Mouse (Mus musculus) embryonic facial prominence, embryonic 14.5 days (tissue): Measurements from ENCODE around the gene Bak1. TPM values are rescaled to one million over a fixed set of nuclear protein-coding genes. Genes with fewer than 3 reads are reported as not detected.

Experiments
- ATAC-seq: fragments of 200-750 bp; cut with Nextera tagmentation; 2 replicates; pipeline ENCODE4 v1.8.0; 2017; ENCODE audit warnings: low read depth, moderate number of reproducible peaks, moderate TSS enrichment
- DNase-seq: peaks from one replicate; pipeline ENCODE4 v3.0.0-alpha.2; 2015; ENCODE audit warnings: low spot score
- H3K27ac ChIP-seq: fragments of 300-500 bp; sonication (generic); replicated peaks from 2 replicates; pipeline ENCODE4 v1.5.1; 2014; ENCODE audit warnings: low read depth, mild to moderate bottlenecking, low read length, moderate library complexity
- H3K27me3 ChIP-seq: fragments of 300-500 bp; sonication (generic); replicated peaks from 2 replicates; pipeline ENCODE4 v1.6.1; 2014; ENCODE audit warnings: low read length; ENCODE audit not compliant: control insufficient read depth, insufficient read depth
- H3K36me3 ChIP-seq: fragments of 300-500 bp; sonication (generic); 2 replicates; pipeline ENCODE4 v1.6.1; 2014; ENCODE audit warnings: low read length, mixed read lengths; ENCODE audit not compliant: control insufficient read depth, insufficient read depth
- H3K4me1 ChIP-seq: fragments of 300-500 bp; sonication (generic); 2 replicates; pipeline ENCODE4 v1.6.1; 2014; ENCODE audit warnings: antibody characterized with exemption, low read length; ENCODE audit not compliant: control insufficient read depth, insufficient read depth
- H3K4me2 ChIP-seq: fragments of 300-500 bp; sonication (generic); 2 replicates; pipeline ENCODE4 v1.6.1; 2014; ENCODE audit warnings: low read depth, mild to moderate bottlenecking, low read length, moderate library complexity, mixed read lengths
- H3K4me3 ChIP-seq: fragments of 300-500 bp; sonication (generic); 2 replicates; pipeline ENCODE4 v1.5.1; 2014; ENCODE audit warnings: low read depth, mild to moderate bottlenecking, low read length
- H3K9ac ChIP-seq: fragments of 300-500 bp; sonication (generic); 2 replicates; pipeline ENCODE4 v1.6.1; 2014; ENCODE audit warnings: low read depth, mild to moderate bottlenecking, low read length, moderate library complexity, mixed read lengths
- H3K9me3 ChIP-seq: fragments of 300-500 bp; sonication (generic); 2 replicates; pipeline ENCODE4 v1.6.1; 2016; ENCODE audit warnings: low read length; ENCODE audit not compliant: control insufficient read depth
- WGBS: fragments of 180-500 bp; shearing (Covaris S2); extraction: QIAGEN DNeasy Blood & Tissue Kit; methylation state at CpG from one replicate; pipeline ENCODE4 v1.1.7; 2014; 5-methylcytosine and 5-hydroxymethylcytosine counted together
- polyA plus RNA-seq: library from polyadenylated mRNA; unstranded; fragments of >200 nt; fragmentation: Nextera tagmentation; extraction: Ambion mirVana; gene quantifications from 2 replicates; pipeline ENCODE4 v1.2.1, GENCODE M21; 2014

The Bak1 gene
- polyA plus RNA-seq, 1 experiment from 2014 or later = 9.8 TPM

GRCm38 (mm10) chr17:27072363-27072762 lies 43.6 kb upstream of the Bak1 start:
- Histone ChIP-seq H3K27ac (no peak overlapping the region), H3K9me3 (no peaks in the 10 kb centered on the region; the same call in 1 of the 2 replicates), H3K4me3 (no peak overlapping the region), H3K4me2 (no peak overlapping the region), H3K36me3 (no peaks in the 10 kb centered on the region), H3K9ac (no peak overlapping the region), H3K27me3 (no peaks in the 10 kb centered on the region), H3K4me1 (no peaks in the 10 kb centered on the region; the same call in 1 of the 2 replicates)
- WGBS = 88% methylated on average over 8 of the region's 8 CpGs
- DNase-seq (no peak), ATAC-seq (no peak)

GRCm38 (mm10) chr17:27071630-27072029 lies 42.8 kb upstream of the Bak1 start:
- Histone ChIP-seq H3K4me3 (no peak overlapping the region), H3K36me3 (no peaks in the 10 kb centered on the region), H3K9ac (no peak overlapping the region), H3K4me1 (no peaks in the 10 kb centered on the region; the same call in 1 of the 2 replicates), H3K9me3 (no peaks in the 10 kb centered on the region), H3K4me2 (no peak overlapping the region), H3K27ac (no peak overlapping the region), H3K27me3 (no peaks in the 10 kb centered on the region)
- 47% methylated on average over 6 of the region's 6 CpGs for WGBS
- ATAC-seq = no peak
- DNase-seq = no peak

- H3K36me3 ChIP-seq = no peaks in the 10 kb centered on the region
- no peak overlapping the region for H3K4me3 ChIP-seq
- no peaks in the 10 kb centered on the region; the same call in 1 of the 2 replicates for H3K4me1 ChIP-seq
- no peak overlapping the region for H3K27ac ChIP-seq
- 91% methylated on average over 7 of the region's 7 CpGs for WGBS
- ATAC-seq (no peak), DNase-seq (no peak)
- H3K9me3 ChIP-seq = no peaks in the 10 kb centered on the region
- no peak overlapping the region for H3K4me2 ChIP-seq
- no peaks in the 10 kb centered on the region for H3K27me3 ChIP-seq
- no peak overlapping the region for H3K9ac ChIP-seq
These were observed 42.1 kb upstream of the Bak1 start for GRCm38 (mm10) chr17:27070913-27071312.

GRCm38 (mm10) chr17:27069071-27069470 lies 40.3 kb upstream of the Bak1 start:
- no peak overlapping the region for H3K9ac ChIP-seq
- H3K4me3 ChIP-seq = no peak overlapping the region
- H3K27ac ChIP-seq = no peak overlapping the region
- H3K36me3 ChIP-seq = no peaks in the 10 kb centered on the region
- no peaks in the 10 kb centered on the region for H3K9me3 ChIP-seq
- no peak overlapping the region for H3K4me2 ChIP-seq
- no peak for ATAC-seq
- no peak for DNase-seq
- no peaks in the 10 kb centered on the region for H3K27me3 ChIP-seq
- 77% methylated on average over 4 of the region's 5 CpGs for WGBS
- no peaks in the 10 kb centered on the region for H3K4me1 ChIP-seq

GRCm38 (mm10) chr17:27066065-27066464 lies 37.3 kb upstream of the Bak1 start:
- H3K27ac ChIP-seq = no peak overlapping the region
- no peaks in the 10 kb centered on the region for H3K4me1 ChIP-seq
- H3K9ac ChIP-seq = no peak overlapping the region
- 84% methylated on average over 7 of the region's 7 CpGs for WGBS
- ATAC-seq (no peak), DNase-seq (no peak)
- no peak overlapping the region for H3K4me2 ChIP-seq
- no peaks in the 10 kb centered on the region for H3K27me3 ChIP-seq
- H3K9me3 ChIP-seq = no peaks in the 10 kb centered on the region
- H3K4me3 ChIP-seq = no peak overlapping the region
- no peaks in the 10 kb centered on the region for H3K36me3 ChIP-seq

- ATAC-seq (no peak), DNase-seq (no peak)
- H3K9me3 ChIP-seq = no peaks in the 10 kb centered on the region
- H3K4me1 ChIP-seq = no peaks in the 10 kb centered on the region
- 33% methylated on average over 2 of the region's 2 CpGs for WGBS
- no peak overlapping the region for H3K4me2 ChIP-seq
- no peaks in the 10 kb centered on the region for H3K36me3 ChIP-seq
- H3K4me3 ChIP-seq = no peak overlapping the region
- H3K9ac ChIP-seq = no peak overlapping the region
- H3K27ac ChIP-seq = no peak overlapping the region
- H3K27me3 ChIP-seq = no peaks in the 10 kb centered on the region
These were observed 35.4 kb upstream of the Bak1 start for GRCm38 (mm10) chr17:27064195-27064594.

- peak; percentile 35 for DNase-seq
- Histone ChIP-seq H3K9ac (peak overlapping the region; percentile 30; the same call in 1 of the 2 replicates), H3K9me3 (no peaks in the 10 kb centered on the region), H3K27ac (no peak overlapping the region), H3K27me3 (no peaks in the 10 kb centered on the region), H3K4me3 (no peak overlapping the region), H3K4me1 (peaks cover 3% of the 10 kb centered on the region; the same call in 1 of the 2 replicates), H3K36me3 (no peaks in the 10 kb centered on the region), H3K4me2 (no peak overlapping the region)
- 0 out of 2 replicates have a peak, but pooled peaks have one; percentile 42 for ATAC-seq
- WGBS = 34% methylated on average over 6 of the region's 6 CpGs
These were observed 34.9 kb upstream of the Bak1 start for GRCm38 (mm10) chr17:27063717-27064116.

- no peak overlapping the region for H3K4me3 ChIP-seq
- no peak overlapping the region for H3K27ac ChIP-seq
- 90% methylated on average over 7 of the region's 7 CpGs for WGBS
- peaks cover 11% of the 10 kb centered on the region; the same call in 1 of the 2 replicates for H3K4me1 ChIP-seq
- no peaks in the 10 kb centered on the region for H3K36me3 ChIP-seq
- ATAC-seq (no peak), DNase-seq (no peak)
- no peak overlapping the region for H3K9ac ChIP-seq
- no peaks in the 10 kb centered on the region for H3K27me3 ChIP-seq
- H3K4me2 ChIP-seq = no peak overlapping the region
- no peaks in the 10 kb centered on the region for H3K9me3 ChIP-seq
These were observed 33.9 kb upstream of the Bak1 start for GRCm38 (mm10) chr17:27062684-27063083.

GRCm38 (mm10) chr17:27061727-27062126 lies 32.9 kb upstream of the Bak1 start:
- no peak overlapping the region for H3K27ac ChIP-seq
- H3K27me3 ChIP-seq = no peaks in the 10 kb centered on the region
- H3K9ac ChIP-seq = no peak overlapping the region
- peaks cover 11% of the 10 kb centered on the region; the same call in 1 of the 2 replicates for H3K4me1 ChIP-seq
- DNase-seq = no peak
- H3K4me2 ChIP-seq = no peak overlapping the region
- WGBS = 93% methylated on average over 3 of the region's 3 CpGs
- no peaks in the 10 kb centered on the region for H3K9me3 ChIP-seq
- H3K4me3 ChIP-seq = no peak overlapping the region
- ATAC-seq = no peak
- no peaks in the 10 kb centered on the region for H3K36me3 ChIP-seq
